Mouse (Mus musculus) spleen, postnatal 14 days (tissue): Measurements from ENCODE around the gene Flt1.

ENCODE experiments used
- DNase-seq, 2 experiments: peaks; one replicate each; pipeline ENCODE4 v3.0.0; 2021 to 2022; ENCODE audit warnings: low spot score in 2 of 2

The Flt1 gene

DNA sequence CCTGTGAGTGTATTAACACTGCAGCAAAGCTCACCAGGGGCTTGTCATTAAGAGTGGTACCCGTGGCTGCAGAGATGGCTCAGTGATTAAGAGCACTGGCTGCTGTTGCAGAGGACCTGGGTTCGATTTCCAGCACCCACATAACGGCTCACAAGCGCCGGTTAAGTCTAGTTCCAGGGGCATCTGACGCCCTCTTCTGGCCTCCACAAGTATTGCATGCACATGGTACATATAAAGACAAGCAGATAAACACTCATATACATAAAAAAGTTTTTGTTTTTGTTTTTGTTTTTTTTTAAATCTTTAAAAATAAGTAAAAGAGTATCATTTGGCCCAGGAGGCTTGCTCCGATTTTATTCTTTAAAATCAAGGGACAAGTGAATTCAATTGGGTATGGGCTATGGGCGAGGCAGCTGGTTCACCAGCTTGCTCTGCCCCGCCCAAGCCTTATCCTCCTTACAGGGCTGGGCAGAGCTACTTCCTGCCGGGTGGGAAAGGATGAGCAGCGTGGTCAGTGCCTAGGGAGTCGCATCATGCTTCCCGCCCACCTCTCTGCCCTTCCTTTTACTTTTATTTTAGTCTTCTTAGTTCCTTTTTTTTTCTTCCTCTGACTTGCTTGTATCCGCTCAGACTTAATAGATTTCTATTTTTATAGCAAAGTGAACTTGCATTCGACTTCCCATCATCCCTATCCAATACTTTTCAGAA lies 57.0 kb downstream of the Flt1 start:
- no peak for DNase-seq

DNA sequence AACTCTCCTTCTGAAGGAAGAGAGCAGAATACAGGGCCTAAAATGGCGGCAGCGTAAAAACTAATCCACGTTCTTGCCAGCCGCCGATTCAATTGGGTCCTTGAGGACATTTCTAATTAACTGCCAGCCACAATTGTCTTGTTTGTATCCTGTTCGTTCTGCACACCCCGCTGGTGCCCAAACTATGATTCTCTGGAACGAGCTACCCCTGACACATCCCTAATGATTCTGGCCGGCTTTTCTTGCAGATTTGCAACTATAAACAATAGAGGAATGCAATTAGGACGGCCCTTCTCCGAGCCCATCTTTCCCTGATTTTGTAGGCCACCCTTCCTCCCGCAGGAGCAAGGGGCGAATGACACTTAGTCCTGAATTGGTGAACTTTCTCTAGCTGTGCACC lies 59.9 kb downstream of the Flt1 start:
- DNase-seq: no peak

DNA sequence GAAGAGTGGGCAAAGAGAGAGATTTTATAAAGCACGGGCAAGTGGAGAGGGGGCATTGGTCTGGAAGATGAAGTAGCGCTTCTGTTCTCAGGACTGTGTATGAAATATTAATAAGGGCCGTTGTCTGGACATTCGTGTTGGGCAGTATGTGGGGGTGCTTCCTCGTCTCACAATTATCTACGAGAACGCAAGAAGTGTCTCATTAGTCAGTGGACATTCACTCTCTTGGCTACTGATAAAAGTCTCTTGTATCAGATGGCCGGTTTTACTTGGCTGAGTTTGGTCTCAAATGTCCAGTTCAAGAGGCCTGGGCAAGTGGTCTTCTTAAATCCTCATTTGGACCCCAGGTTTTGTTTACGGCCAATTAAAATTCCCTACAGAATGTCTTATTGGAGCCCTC lies 60.4 kb downstream of the Flt1 start:
- no peak for DNase-seq

DNA sequence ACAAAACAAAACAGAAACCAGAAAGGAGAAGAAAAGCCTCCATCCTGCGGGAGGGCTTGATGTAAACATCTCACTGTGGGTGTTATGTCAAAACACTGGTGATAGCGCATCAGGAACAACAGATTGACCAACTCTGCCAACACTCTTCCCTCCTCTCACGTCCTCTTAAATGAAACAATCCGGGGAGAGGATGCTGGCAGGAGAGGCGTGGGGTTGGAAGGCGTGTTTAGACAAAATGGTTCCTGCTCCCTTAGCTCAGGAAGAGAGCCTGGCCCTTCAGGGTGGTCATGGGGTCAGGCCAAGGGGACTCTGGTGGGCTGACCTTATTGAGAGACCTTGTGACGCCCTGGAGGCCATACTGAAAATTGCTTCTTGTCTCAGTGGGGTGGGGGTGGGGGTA lies 65.9 kb downstream of the Flt1 start:
- no peak for DNase-seq

DNA sequence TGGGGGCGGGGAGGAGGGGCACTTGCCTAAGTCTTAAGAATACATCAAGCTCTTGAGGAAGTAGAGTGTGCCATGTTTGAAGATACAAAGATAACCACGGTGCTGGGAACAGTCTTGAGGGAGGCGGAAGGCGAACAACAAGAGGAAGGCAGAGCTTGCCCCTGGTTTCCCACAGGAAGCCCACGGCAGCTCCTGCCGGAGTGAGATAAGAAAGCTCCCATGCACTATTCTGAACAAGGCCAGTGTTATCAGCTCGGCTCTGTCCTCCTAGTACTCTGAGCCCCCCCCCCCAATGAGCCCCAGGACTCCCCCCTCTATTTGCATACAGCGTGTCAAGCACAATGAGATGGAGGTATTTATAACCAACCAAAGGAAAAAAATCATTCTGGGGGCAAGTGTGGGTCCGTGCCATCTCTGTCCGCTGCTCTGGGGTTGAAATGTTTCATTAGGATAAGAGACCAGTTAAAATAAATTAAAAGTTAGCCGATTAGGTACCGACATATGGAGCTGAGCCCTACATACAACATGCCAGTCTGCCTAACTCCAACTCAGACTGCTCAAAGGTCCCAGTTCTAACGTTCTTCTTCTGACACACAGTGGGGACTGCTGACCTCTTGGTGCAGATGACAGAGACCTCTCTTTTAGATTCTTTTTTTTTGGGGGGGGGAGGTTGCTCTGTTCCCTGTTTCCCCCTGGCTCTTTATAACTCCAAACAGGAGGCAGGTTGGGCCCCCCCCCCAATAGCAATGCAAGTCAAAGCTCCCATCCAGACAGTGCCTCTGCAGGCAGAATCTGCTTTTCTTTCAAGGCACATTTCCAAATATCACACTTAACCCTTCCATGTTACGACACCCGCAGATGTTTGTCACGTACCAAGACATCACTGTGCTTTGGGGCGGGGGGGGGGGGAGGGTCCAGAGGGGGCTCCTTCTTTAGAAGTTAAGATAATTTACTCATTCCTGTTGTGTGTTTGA lies 67.6 kb downstream of the Flt1 start:
- DNase-seq: no peak

DNA sequence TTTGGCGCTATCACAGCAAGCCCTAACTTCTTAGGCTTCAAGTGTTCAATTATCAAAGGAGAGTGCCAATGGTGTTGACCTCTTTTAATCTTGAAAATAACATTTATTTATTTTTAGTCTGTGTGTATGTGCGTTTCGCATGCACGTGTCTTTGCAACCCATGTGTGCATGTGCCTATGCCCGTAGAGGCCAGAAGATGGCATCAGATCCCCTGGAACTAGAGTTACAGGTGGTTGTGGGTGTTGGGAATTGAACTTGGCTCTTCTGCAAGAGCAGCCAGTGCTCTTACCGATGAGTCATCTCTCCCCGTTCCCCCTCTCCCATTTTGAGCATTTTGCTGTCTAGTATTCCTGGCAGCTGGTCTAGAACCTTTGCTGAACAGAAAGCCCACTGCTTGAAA lies 70.0 kb downstream of the Flt1 start:
- no peak for DNase-seq

DNA sequence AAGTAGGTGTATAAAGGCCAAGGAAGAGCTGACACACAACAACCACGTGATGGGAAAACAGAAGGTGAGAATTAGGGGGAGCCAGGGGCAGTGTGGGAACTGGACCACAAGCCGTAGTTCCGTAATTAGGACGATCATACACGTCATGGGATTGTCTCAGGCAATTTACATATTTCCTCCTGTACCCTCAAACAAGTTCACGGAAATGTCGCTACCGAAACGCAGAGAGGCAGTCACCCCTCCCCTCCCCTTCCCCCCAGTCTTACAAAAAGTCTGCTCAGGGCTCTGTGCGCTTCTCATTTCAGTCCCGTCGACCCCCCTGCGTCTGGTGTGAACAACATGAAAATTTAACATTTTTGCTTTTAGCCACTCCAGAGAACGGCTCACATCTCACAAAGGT lies 74.6 kb downstream of the Flt1 start:
- no peak for DNase-seq

DNA sequence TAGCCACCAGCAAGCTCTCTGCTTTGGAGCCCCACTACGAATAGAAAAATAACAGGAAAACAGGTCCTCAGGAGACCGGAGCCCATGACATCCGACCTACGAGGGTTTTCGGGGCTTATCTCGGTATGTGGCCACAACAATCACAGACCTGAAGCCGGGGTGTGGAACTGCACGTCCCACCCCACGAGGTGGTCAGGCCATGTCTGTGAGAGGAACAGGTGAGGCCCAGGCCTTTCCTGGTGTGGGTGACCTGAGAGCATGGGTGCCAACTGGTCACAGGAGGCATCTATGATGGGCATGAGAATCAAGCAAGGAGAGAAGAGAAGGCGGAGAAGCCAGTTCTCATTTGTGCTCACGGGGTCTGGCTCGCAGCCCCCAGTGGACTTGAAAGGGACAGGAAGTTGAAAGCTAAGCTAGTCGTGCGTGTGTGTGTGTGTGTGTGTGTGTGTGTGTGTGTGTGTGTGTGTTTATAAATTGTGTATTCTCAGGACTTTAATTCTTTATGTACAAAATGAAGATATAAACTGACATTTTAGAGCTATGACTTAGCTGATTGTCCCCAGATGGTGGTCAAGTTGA lies 79.4 kb downstream of the Flt1 start:
- no peak for DNase-seq

DNA sequence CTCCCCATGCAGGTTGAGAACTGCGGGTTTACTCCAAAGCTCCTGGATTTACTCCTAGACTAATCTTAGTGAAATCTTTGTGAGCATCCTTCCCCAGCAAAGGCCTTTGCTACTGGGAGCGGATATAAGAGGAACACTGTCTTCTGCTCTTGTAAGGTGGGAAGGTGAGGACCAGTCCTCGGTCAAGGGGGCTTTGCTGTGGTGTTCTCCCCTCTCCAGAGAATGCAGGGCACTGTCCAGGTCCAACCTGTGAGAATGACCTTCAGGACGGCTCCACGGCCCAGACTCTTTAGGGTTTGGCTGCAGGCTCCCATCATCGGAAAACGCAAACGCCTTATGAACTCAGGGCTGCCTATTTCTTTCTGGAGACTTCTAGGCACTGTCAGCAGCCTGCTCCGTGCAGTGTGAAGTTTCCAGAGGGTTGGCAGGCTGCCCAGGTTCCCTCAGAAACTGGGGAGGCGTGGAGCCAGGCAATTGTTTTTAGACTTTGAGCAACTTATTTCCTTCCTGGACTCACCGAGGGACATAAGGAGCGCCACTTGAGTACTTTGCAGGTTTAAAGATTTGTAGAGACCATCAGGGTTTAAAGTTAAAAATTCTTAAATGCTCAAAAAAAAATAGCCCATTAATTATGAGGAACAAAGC lies 80.7 kb downstream of the Flt1 start:
- DNase-seq: peak in 1 of 2 experiments; percentile 4

DNA sequence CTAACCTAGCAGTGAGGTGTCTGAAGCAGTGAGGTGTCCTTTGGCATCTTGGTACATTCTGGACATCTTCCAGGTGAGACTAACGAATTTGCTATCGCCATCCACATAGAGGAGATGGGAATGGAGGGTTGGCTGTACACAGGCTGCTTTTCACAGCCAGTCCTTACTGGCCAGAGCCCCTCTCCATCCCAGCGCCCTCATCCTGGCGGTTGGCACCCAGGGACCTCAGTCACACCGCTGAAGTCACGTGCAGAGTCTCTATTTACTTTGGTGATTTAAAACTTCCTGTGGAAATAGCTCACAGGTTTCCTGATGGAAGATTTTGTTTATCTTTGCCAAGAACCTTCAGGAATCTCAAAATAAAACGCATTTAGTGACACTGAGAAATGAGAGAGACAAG lies 84.4 kb downstream of the Flt1 start:
- DNase-seq: no peak

DNA sequence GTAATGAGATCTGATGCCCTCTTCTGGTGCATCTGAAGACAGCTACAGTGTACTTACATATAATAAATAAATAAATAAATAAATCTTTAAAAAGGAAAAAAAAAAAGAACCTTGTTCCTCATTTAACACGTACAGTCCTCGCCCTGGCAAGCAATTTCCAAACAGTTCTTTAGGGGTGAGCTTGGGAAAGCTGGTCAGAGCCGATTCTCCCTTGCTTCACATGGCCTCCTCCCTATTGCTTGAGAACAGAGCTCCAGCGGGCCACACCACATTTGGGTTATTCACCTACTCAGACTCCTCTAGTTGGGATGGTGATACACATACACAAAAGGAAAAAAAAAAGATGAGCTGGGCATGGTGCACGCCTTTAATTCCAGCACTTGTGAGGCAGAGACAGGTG lies 85.9 kb downstream of the Flt1 start:
- DNase-seq: no peak

DNA sequence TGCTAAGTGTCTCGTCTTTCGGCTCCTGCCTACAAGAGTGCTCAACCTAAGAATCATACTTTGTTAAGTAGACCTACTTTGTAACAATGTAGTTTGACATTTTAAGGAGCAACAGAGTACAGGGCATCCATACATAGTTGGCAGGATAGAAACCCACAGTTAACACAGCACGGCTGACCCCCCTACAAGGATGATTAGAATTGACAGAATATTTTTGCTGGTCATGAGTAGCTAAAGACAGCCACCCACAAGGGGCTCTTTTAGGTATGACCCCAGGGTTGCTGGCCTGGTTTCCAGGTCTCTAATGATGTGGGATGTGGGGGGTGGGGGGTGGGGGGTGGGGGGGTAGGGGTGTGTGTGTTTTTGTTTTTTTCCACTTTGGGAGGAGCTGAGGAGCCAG lies 89.1 kb downstream of the Flt1 start:
- no peak for DNase-seq

DNA sequence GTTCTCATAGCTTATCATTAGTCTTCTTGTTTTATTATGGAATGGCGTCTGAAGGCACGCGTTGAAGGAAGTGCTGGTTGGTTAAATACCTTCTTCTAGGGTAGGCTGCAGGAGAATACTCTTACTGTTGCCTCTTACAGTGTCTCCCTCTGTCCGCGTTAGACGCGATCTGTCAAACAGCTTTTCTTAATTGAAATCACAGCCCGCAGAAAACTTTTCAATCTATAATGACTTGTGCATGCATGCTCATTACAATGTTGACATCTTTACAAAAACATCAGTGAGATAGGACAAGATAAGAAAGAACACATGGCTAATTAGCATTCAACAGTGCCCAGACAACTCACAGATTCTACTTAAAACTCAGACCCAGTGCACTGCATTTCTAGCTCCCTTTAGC lies 89.9 kb downstream of the Flt1 start:
- DNase-seq: no peak

DNA sequence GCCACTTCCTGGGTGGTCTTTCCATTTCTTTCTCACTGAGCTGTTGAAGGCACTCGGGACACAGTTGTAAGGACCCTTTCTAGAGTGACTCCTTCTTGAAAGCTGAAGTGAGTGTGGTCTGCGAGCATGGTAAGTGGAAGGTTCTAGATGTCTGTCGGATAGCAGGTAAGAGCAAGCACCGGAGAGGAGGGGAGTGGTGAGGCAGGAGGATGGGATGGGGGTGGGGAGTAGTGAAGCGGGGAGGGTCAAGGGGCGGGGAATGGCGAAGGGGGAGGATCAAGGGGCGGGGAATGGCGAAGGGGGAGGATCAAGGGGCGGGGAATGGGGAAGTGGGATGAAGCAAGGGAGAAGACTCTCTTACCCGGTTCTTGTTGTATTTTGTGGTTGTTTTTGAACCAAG lies 91.8 kb downstream of the Flt1 start:
- no peak for DNase-seq

DNA sequence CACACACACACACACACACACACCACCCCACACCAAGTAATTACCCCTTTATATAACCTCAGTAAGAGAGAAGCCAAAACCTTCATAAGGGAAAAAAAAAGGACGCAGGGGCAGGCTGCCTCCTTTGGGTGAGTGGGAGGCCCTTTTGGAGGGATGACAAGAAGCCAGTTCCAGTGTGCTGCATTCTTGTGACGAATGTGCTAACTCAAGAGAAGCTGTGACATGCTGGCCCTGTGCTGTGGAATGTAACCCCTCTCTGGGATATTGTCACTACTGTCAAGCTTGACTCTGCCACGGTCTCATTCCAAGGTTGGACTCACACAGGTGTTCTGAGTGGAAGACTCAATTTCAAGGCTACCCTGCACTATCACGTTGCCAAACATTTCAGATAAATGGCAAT lies 93.1 kb downstream of the Flt1 start:
- no peak for DNase-seq

DNA sequence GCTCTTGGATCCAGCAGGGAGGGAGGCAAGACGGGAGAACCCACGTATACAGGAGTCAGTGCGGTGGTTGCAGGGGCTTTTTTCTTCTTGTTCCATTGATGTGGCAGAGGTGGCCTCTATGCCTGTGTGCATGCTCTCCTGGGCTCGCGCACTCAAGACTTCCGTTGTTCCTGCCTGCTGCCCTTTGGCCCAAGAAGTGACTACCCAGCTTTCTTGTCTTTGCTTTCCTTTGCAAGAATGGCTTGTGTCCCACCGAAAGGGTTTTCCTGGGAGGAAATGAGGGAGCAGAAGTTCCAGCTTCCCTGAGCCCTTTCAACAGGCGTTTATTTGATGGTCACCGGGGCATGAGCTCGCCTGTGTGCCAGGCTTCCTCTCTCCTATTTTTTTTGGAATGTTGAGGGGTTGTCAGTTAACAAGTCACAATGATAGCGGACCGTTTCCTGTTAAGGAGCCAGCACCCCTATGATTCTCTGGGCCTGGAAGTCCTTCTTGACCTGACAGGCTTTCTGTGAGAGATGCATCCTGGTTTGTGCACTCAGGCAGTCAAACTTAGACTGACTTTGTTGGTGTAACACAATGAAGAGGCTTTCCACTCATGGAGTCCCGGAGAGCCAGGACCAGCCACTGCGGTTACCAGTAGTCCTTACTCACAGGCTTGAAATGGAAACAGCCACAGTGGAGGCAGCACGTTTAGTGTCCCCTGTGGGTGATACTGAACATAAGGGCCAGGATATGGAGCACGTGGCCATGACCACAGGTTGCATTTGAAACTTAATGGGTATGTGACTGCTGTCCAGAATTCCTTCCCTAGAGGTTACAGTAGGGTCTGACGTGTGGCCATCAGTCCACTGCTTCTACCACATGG lies 95.2 kb downstream of the Flt1 start:
- DNase-seq: no peak

DNA sequence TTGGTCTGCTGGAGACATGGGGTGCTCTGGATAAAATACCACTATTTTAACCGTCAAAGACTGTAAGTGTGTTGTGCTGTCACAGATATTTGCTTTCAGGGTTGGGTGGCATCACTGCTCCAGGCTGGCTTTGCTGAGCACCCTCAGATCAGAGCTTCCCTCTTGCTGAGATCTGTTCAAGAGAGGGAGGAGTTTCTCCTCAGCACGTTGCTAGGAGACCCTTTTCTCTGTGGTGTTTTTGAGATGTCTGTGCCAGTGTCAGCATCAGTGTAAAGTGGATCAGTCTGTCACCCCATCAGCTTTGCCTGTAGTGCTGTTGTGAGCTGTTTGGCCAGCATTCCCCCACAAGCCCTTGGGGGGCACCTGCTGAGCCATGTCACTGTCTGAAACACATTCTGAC lies 98.9 kb downstream of the Flt1 start:
- DNase-seq: no peak

DNA sequence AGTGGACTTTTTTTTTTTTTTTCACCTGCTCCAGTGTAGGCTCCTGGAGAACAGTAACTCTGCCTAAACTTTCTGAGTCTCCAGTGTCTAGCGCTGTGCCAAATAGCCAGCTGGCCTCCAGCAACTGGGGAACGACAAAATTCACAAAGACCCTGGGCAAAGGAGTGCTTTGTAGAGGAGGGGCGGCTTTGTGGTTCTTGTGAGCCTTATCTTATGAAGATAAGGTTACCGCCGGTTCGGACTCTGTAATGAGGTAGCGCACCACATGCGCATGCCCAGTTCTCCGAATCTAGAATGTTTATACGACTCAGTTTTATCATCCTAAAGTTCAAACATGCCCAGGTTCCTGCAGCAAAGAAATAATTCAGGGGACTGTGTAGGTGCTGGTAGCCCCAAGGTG lies 102.1 kb downstream of the Flt1 start:
- DNase-seq: no peak

DNA sequence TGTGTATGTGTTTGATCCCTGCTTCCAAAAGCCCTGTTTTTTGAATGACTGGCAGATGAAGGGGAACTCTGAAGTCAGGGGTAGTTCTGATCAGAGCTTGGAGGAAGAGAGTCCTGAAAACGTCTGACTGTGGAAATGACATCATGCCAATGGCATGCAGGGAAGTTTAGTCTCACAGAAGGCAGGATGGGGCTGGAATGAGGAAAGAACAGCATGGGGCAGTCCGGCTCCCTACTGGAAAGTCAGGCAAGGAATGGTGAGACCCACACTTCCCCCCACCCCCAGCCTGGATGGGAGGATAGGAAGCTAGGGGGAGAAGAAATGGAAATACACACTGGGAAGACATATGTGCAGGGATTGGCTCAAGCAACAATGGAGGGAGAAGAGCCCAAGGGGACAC lies 105.6 kb downstream of the Flt1 start:
- DNase-seq: no peak

DNA sequence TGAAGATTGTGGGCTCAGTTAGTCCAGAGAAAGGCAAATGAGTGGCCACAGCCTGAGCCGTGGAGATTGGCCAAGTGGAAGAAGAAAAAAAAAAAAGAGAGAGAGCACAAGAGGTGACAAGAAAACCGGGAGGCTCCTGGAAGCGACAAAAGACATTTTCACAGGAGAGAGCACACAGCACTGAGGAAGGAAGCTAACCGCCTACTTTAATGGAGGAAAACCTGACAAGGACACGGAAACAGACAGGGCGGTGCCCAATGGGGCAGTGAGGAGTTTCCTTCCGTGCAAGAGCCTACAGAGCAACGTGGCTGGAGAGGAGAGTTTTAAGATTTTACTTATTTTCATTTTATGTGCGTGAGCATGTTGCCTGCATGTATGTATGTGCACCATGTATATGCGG lies 107.6 kb downstream of the Flt1 start:
- DNase-seq: no peak

DNA sequence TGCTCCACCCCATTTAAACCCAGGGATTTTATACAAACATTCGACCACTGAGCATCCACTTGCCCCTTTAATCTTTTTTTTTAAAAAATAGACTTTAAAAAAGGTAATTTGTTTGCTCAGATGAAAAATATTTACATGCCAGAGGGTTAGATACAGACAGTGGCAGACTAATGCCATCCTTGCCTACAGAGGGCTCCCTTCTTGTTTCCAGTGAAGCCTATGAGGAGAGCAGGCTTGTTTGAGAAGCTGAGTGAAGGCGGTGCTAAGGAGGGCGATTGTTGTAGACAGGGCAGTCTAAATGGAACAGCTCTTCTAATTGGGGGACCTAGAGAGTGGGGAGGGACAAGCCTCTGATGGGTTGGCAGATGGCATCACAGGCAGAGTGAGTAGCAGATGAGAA lies 109.4 kb downstream of the Flt1 start:
- DNase-seq: no peak
